Mouse (Mus musculus) C2C12 (cell line): ENCODE data around the gene Cacna1e. TPM values are rescaled to one million over a fixed set of nuclear protein-coding genes. Genes with fewer than 3 reads are reported as not detected.

Source experiments
- H3K27me3 ChIP-seq: one replicate; pipeline ENCODE4 v1.6.1; 2011; ENCODE audit not compliant: control insufficient read depth, insufficient read depth, insufficient read length
- H3K36me3 ChIP-seq: one replicate; pipeline ENCODE4 v1.6.1; 2011; ENCODE audit not compliant: control insufficient read depth, insufficient read depth
- H3K4me3 ChIP-seq: one replicate; pipeline ENCODE4 v1.5.1; 2011; ENCODE audit warnings: mild to moderate bottlenecking, control low read depth; ENCODE audit not compliant: poor library complexity, insufficient read depth, severe bottlenecking
- H3K79me2 ChIP-seq: one replicate; pipeline ENCODE4 v1.6.1; 2011; ENCODE audit not compliant: control insufficient read depth, insufficient read depth
- H3K79me3 ChIP-seq: one replicate; pipeline ENCODE4 v1.6.1; 2011; ENCODE audit warnings: low read depth, control low read depth
- H3ac ChIP-seq: one replicate; pipeline ENCODE3; 2011; ENCODE audit warnings: low read depth; ENCODE audit not compliant: control insufficient read depth, insufficient read length
- CEBPB ChIP-seq: IDR thresholded peaks from one replicate; pipeline ENCODE4 v1.6.1; 2011; ENCODE audit warnings: low read depth, mild to moderate bottlenecking, control low read depth, moderate library complexity
- CTCF ChIP-seq: IDR thresholded peaks from one replicate; pipeline ENCODE4 v1.5.1; 2011; ENCODE audit not compliant: control insufficient read depth, insufficient read depth, insufficient read length
- FOSL1 ChIP-seq: IDR thresholded peaks from one replicate; pipeline ENCODE4 v1.8.0; 2011; ENCODE audit warnings: mild to moderate bottlenecking, low read length; ENCODE audit not compliant: poor library complexity, insufficient read depth, severe bottlenecking
- MAX ChIP-seq: IDR thresholded peaks from one replicate; pipeline ENCODE4 v1.6.1; 2011; ENCODE audit warnings: mild to moderate bottlenecking, control low read depth
- MYOD1 ChIP-seq: IDR thresholded peaks from one replicate; pipeline ENCODE4 v1.6.1; 2011; ENCODE audit warnings: low read depth; ENCODE audit not compliant: control insufficient read depth, insufficient read length
- MYOG ChIP-seq: IDR thresholded peaks from one replicate; pipeline ENCODE4 v1.6.1; 2011; ENCODE audit not compliant: control insufficient read depth, insufficient read length; ENCODE audit errors: extremely low read depth
- USF1 ChIP-seq: IDR thresholded peaks from one replicate; pipeline ENCODE4 v1.6.1; 2011; ENCODE audit warnings: low read depth, mild to moderate bottlenecking, control low read depth, moderate library complexity
- polyA plus RNA-seq: library from polyadenylated mRNA; unstranded; fragments of >200 nt; fragmentation: generic; extraction: Trizol; gene quantifications from one replicate; pipeline ENCODE4 v1.2.1, GENCODE M21; 2012; ENCODE audit warnings: missing spikeins

The Cacna1e gene
- polyA plus RNA-seq, 1 experiment = not detected

DNA sequence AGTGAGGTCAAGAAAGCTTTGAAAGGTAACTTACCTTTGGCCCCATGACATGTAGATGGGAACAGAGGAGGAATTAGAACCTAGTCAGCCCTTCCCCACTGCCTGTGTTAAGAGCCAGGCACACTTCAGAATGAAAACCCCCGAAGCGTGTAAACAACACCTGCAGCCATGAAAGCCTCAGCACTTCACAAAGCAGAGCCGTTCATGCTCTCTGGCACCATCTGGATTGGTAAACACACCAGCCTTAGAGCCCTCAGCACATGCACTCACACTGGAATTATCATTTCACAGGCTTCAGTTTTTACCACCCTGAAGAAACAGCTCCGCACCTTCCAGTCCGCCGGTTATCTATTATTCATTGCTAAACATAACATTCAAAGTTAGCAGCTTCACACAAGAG lies 67.5 kb downstream of the Cacna1e start:
- H3K4me3 ChIP-seq = no peak overlapping the region
- no peak for TF ChIP-seq FOSL1
- no peak for TF ChIP-seq CTCF
- TF ChIP-seq MYOG = no peak
- TF ChIP-seq USF1 = no peak
- TF ChIP-seq CEBPB = no peak
- TF ChIP-seq MAX = no peak
- TF ChIP-seq MYOD1 = no peak
- H3K36me3 ChIP-seq = no peaks in the 10 kb centered on the region
- no peaks in the 10 kb centered on the region for H3K79me2 ChIP-seq
- no peaks in the 10 kb centered on the region for H3K27me3 ChIP-seq
- no peaks in the 10 kb centered on the region for H3K79me3 ChIP-seq
- no peak overlapping the region for H3ac ChIP-seq

DNA sequence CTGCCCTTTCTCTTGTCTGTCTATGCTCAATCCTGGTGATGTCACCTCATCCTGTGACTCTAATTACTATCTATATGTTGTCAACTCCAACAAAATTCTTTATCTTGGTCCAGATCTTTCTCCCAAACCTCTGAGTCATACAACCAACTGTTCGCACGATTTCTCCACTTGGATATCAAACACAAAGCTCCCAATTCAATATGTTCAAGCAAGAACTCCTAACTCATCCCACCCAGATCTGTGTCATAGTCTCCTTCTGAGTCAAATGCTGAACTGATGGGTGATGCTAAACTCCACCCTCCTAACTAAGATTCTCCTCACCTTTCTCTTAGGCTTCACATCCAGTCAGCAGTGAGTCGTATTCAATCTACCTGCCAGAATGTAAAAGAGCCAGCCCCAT lies 68.0 kb downstream of the Cacna1e start:
- no peak for TF ChIP-seq CEBPB
- H3K79me2 ChIP-seq = no peaks in the 10 kb centered on the region
- H3K79me3 ChIP-seq = no peaks in the 10 kb centered on the region
- H3K27me3 ChIP-seq = no peaks in the 10 kb centered on the region
- no peak overlapping the region for H3ac ChIP-seq
- H3K4me3 ChIP-seq = no peak overlapping the region
- no peaks in the 10 kb centered on the region for H3K36me3 ChIP-seq

- TF ChIP-seq CEBPB (no peak), USF1 (no peak), FOSL1 (no peak), CTCF (no peak), MYOG (no peak), MYOD1 (no peak), MAX (no peak)
- no peaks in the 10 kb centered on the region for H3K27me3 ChIP-seq
- no peaks in the 10 kb centered on the region for H3K79me2 ChIP-seq
- H3K4me3 ChIP-seq = no peak overlapping the region
- H3K36me3 ChIP-seq = no peaks in the 10 kb centered on the region
- no peaks in the 10 kb centered on the region for H3K79me3 ChIP-seq
- no peak overlapping the region for H3ac ChIP-seq
Measured at GRCm38 (mm10) chr1:154805742-154806141, 78.6 kb downstream of the Cacna1e start.

DNA sequence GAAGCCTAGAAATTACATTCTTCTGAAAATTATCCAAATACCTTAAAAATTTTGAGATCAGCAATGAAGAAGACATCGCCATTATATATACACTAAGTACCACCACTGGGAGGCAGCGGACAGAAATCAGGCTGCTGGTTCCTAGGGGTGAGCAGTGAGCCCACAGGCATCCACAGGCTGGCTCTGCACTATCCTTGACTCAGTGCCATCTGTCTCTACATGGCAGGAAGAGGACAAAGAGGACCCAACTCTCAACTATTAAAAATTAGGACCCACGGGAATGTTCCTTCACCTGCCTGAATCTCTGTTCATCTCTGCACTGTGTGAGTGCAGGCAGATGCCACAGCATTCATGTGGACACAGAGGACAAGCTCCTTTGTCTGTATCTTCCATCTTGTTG lies 79.3 kb downstream of the Cacna1e start:
- Histone ChIP-seq H3K79me3 (no peaks in the 10 kb centered on the region), H3K27me3 (no peaks in the 10 kb centered on the region), H3K79me2 (no peaks in the 10 kb centered on the region), H3K36me3 (no peaks in the 10 kb centered on the region), H3ac (no peak overlapping the region), H3K4me3 (no peak overlapping the region)
- TF ChIP-seq MYOG (no peak), FOSL1 (no peak), USF1 (no peak), CEBPB (no peak), CTCF (no peak), MYOD1 (no peak), MAX (no peak)

- TF ChIP-seq CEBPB (no peak), MAX (no peak), USF1 (no peak), FOSL1 (no peak), MYOG (no peak), CTCF (no peak), MYOD1 (no peak)
- no peaks in the 10 kb centered on the region for H3K36me3 ChIP-seq
- no peaks in the 10 kb centered on the region for H3K79me3 ChIP-seq
- no peak overlapping the region for H3K4me3 ChIP-seq
- H3K27me3 ChIP-seq = peaks cover 4% of the 10 kb centered on the region
- no peaks in the 10 kb centered on the region for H3K79me2 ChIP-seq
- H3ac ChIP-seq = no peak overlapping the region
Measured at GRCm38 (mm10) chr1:154802301-154802904, 81.9 kb downstream of the Cacna1e start.

DNA sequence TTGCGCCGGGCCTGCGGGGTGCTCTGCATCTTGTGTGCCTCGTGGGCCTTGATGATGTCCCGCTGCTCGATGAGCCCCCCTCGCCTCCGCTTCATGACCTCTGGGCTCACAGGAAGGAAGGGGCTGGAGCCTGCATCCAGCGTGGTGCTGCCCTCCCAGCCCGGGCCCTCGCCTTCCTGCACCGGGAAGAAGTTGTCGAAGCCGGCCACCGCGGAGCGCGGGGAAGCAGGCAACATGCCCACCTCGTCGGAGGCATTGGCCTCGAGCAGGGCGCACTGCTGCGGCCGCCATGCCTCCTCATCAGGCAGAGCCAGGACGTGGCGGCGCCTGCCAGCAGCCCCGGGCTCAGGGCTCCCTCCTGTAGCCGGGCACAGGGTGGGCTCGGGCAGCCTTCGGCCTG lies 85.0 kb downstream of the Cacna1e start:
- H3K4me3 ChIP-seq = no peak overlapping the region

More for the DNA sequence above, 85.0 kb downstream of the Cacna1e start:
- Histone ChIP-seq H3K79me3 (no peaks in the 10 kb centered on the region), H3ac (no peak overlapping the region), H3K79me2 (no peaks in the 10 kb centered on the region), H3K36me3 (no peaks in the 10 kb centered on the region), H3K27me3 (peaks cover 4% of the 10 kb centered on the region)
- no peak for TF ChIP-seq CTCF
- no peak for TF ChIP-seq MAX
- no peak for TF ChIP-seq CEBPB
- no peak for TF ChIP-seq FOSL1
- TF ChIP-seq USF1 = no peak
- no peak for TF ChIP-seq MYOD1
